Mouse (Mus musculus) liver, embryonic 13.5 days (tissue): ENCODE measurements around the gene Kcnj6. TPM values are rescaled to one million over a fixed set of nuclear protein-coding genes. Genes with fewer than 3 reads are reported as not detected.
A peak's percentile ranks its signal among the peaks of the same experiment; 100 is the strongest.

ENCODE experiments used
- ATAC-seq: fragments of 200-750 bp; cut with Nextera tagmentation; 2 replicates; pipeline ENCODE4 v1.8.0; 2017; ENCODE audit warnings: low read depth, mild to moderate bottlenecking, moderate number of reproducible peaks, moderate library complexity
- DNase-seq: peaks from one replicate; pipeline ENCODE4 v3.0.0; 2022
- H3K27ac ChIP-seq: fragments of 300-500 bp; sonication (generic); 2 replicates; pipeline ENCODE4 v1.5.1; 2015; ENCODE audit warnings: moderate library complexity, mild to moderate bottlenecking, inconsistent platforms
- H3K27me3 ChIP-seq: fragments of 300-500 bp; sonication (generic); 2 replicates; pipeline ENCODE4 v1.6.1; 2015; ENCODE audit warnings: mild to moderate bottlenecking, inconsistent platforms
- H3K36me3 ChIP-seq: fragments of 300-500 bp; sonication (generic); 2 replicates; pipeline ENCODE4 v1.6.1; 2015; ENCODE audit warnings: mild to moderate bottlenecking, inconsistent platforms
- H3K4me1 ChIP-seq: fragments of 300-500 bp; sonication (generic); replicated peaks from 2 replicates; pipeline ENCODE4 v1.6.1; 2015; ENCODE audit warnings: inconsistent platforms
- H3K4me2 ChIP-seq: fragments of 300-500 bp; sonication (generic); 2 replicates; pipeline ENCODE4 v1.6.1; 2015; ENCODE audit warnings: inconsistent platforms, mild to moderate bottlenecking, moderate library complexity
- H3K4me3 ChIP-seq: fragments of 300-500 bp; sonication (generic); replicated peaks from 2 replicates; pipeline ENCODE4 v1.5.1; 2015; ENCODE audit warnings: mild to moderate bottlenecking, inconsistent platforms
- H3K9ac ChIP-seq: fragments of 300-500 bp; sonication (generic); 2 replicates; pipeline ENCODE4 v1.6.1; 2015; ENCODE audit warnings: mild to moderate bottlenecking, inconsistent platforms
- H3K9me3 ChIP-seq: fragments of 300-500 bp; sonication (generic); replicated peaks from 2 replicates; pipeline ENCODE4 v1.6.1; 2016; ENCODE audit warnings: inconsistent platforms
- WGBS: fragments of 180-500 bp; shearing (Covaris S2); methylation state at CpG from one replicate; pipeline ENCODE4 v1.1.7; 2015; ENCODE audit not compliant: insufficient replicate concordance; 5-methylcytosine and 5-hydroxymethylcytosine counted together
- polyA plus RNA-seq: library from polyadenylated mRNA; unstranded; fragments of >200 nt; fragmentation: Nextera tagmentation; extraction: Ambion mirVana; gene quantifications from 2 replicates; pipeline ENCODE4 v1.2.1, GENCODE M21; 2015

The Kcnj6 gene
- polyA plus RNA-seq, 1 experiment from 2014 or later = not detected

GRCm38 (mm10) chr16:94731027-94731426 lies 266.5 kb downstream of the Kcnj6 start:
- no peak for DNase-seq
- Histone ChIP-seq H3K27me3 (no peaks in the 10 kb centered on the region), H3K4me3 (no peak overlapping the region), H3K9ac (no peak overlapping the region), H3K9me3 (0 out of 2 replicates have a peak, but pooled peaks cover 5% of the 10 kb centered on the region), H3K27ac (no peak overlapping the region), H3K4me1 (no peaks in the 10 kb centered on the region), H3K36me3 (0 out of 2 replicates have a peak, but pooled peaks cover 3% of the 10 kb centered on the region), H3K4me2 (no peak overlapping the region)
- WGBS = 52% methylated on average over 12 of the region's 12 CpGs
- no peak for ATAC-seq

GRCm38 (mm10) chr16:94729236-94729635 lies 268.3 kb downstream of the Kcnj6 start:
- Histone ChIP-seq H3K9ac (no peak overlapping the region), H3K4me2 (no peak overlapping the region), H3K4me1 (peaks cover 9% of the 10 kb centered on the region), H3K9me3 (0 out of 2 replicates have a peak, but pooled peaks cover 5% of the 10 kb centered on the region), H3K27me3 (0 out of 2 replicates have a peak, but pooled peaks cover 5% of the 10 kb centered on the region), H3K27ac (no peak overlapping the region), H3K4me3 (no peak overlapping the region), H3K36me3 (0 out of 2 replicates have a peak, but pooled peaks cover 3% of the 10 kb centered on the region)
- ATAC-seq (no peak), DNase-seq (no peak)
- WGBS = 76% methylated on average over 6 of the region's 6 CpGs

GRCm38 (mm10) chr16:94724747-94725211 lies 272.7 kb downstream of the Kcnj6 start:
- ATAC-seq = no peak
- WGBS = 8% methylated on average over 18 of the region's 18 CpGs

GRCm38 (mm10) chr16:94724061-94724596 lies 273.4 kb downstream of the Kcnj6 start:
- Histone ChIP-seq H3K4me3 (peak overlapping the region; percentile 47), H3K36me3 (0 out of 2 replicates have a peak, but pooled peaks cover 1% of the 10 kb centered on the region), H3K9ac (no peak overlapping the region), H3K4me1 (peaks cover 11% of the 10 kb centered on the region), H3K4me2 (peak overlapping the region; percentile 64), H3K27me3 (peaks cover 21% of the 10 kb centered on the region; the same call in 1 of the 2 replicates), H3K27ac (no peak overlapping the region), H3K9me3 (0 out of 2 replicates have a peak, but pooled peaks cover 3% of the 10 kb centered on the region)
- DNase-seq (peak; percentile 24), ATAC-seq (peak; percentile 73)
- under 1% methylated on average over 23 of the region's 23 CpGs for WGBS

More at GRCm38 (mm10) chr16:94724747-94725211, 272.7 kb downstream of the Kcnj6 start:
- DNase-seq = no peak
- peak overlapping the region; percentile 64 for H3K4me2 ChIP-seq
- 0 out of 2 replicates have a peak, but pooled peaks cover 5% of the 10 kb centered on the region for H3K9me3 ChIP-seq
- 0 out of 2 replicates have a peak, but pooled peaks cover 3% of the 10 kb centered on the region for H3K36me3 ChIP-seq
- no peak overlapping the region for H3K27ac ChIP-seq
- no peak overlapping the region for H3K9ac ChIP-seq
- H3K4me3 ChIP-seq = peak overlapping the region; percentile 47
- peaks cover 11% of the 10 kb centered on the region for H3K4me1 ChIP-seq
- peaks cover 21% of the 10 kb centered on the region; the same call in 1 of the 2 replicates for H3K27me3 ChIP-seq

- no peak overlapping the region for H3K27ac ChIP-seq
- WGBS = 59% methylated on average over 12 of the region's 12 CpGs
- no peak for DNase-seq
- no peak overlapping the region for H3K4me3 ChIP-seq
- peaks cover 11% of the 10 kb centered on the region for H3K4me1 ChIP-seq
- no peaks in the 10 kb centered on the region for H3K36me3 ChIP-seq
- no peaks in the 10 kb centered on the region for H3K9me3 ChIP-seq
- peaks cover 21% of the 10 kb centered on the region; the same call in 1 of the 2 replicates for H3K27me3 ChIP-seq
- no peak for ATAC-seq
- no peak overlapping the region for H3K4me2 ChIP-seq
- no peak overlapping the region for H3K9ac ChIP-seq
These were observed 274.6 kb downstream of the Kcnj6 start for GRCm38 (mm10) chr16:94722936-94723335.

GRCm38 (mm10) chr16:94721549-94722006 lies 275.9 kb downstream of the Kcnj6 start:
- no peak overlapping the region for H3K9ac ChIP-seq
- H3K27ac ChIP-seq = no peak overlapping the region
- H3K4me2 ChIP-seq = no peak overlapping the region
- no peaks in the 10 kb centered on the region for H3K9me3 ChIP-seq
- no peak overlapping the region for H3K4me3 ChIP-seq
- ATAC-seq = no peak
- WGBS = 58% methylated on average over 10 of the region's 10 CpGs
- no peaks in the 10 kb centered on the region for H3K36me3 ChIP-seq
- peaks cover 11% of the 10 kb centered on the region for H3K4me1 ChIP-seq
- peaks cover 21% of the 10 kb centered on the region; the same call in 1 of the 2 replicates for H3K27me3 ChIP-seq
- DNase-seq = no peak

GRCm38 (mm10) chr16:94720476-94721153 lies 276.9 kb downstream of the Kcnj6 start:
- Histone ChIP-seq H3K36me3 (no peaks in the 10 kb centered on the region), H3K9me3 (no peaks in the 10 kb centered on the region), H3K9ac (no peak overlapping the region), H3K4me1 (peaks cover 11% of the 10 kb centered on the region), H3K27ac (no peak overlapping the region), H3K4me2 (no peak overlapping the region), H3K27me3 (peaks cover 21% of the 10 kb centered on the region; the same call in 1 of the 2 replicates), H3K4me3 (no peak overlapping the region)
- WGBS = 43% methylated on average over 7 of the region's 7 CpGs
- no peak for DNase-seq
- no peak for ATAC-seq

GRCm38 (mm10) chr16:94719488-94719887 lies 278.0 kb downstream of the Kcnj6 start:
- WGBS = 59% methylated on average over 4 of the region's 4 CpGs
- Histone ChIP-seq H3K4me2 (no peak overlapping the region), H3K27me3 (peaks cover 19% of the 10 kb centered on the region; the same call in 1 of the 2 replicates), H3K4me3 (no peak overlapping the region), H3K27ac (no peak overlapping the region), H3K36me3 (no peaks in the 10 kb centered on the region), H3K4me1 (peaks cover 5% of the 10 kb centered on the region), H3K9ac (no peak overlapping the region), H3K9me3 (no peaks in the 10 kb centered on the region)
- DNase-seq = no peak
- no peak for ATAC-seq

GRCm38 (mm10) chr16:94718919-94719318 lies 278.6 kb downstream of the Kcnj6 start:
- Histone ChIP-seq H3K9me3 (no peaks in the 10 kb centered on the region), H3K36me3 (no peaks in the 10 kb centered on the region), H3K4me2 (no peak overlapping the region), H3K4me1 (no peaks in the 10 kb centered on the region), H3K9ac (no peak overlapping the region), H3K27me3 (peaks cover 14% of the 10 kb centered on the region; the same call in 1 of the 2 replicates), H3K4me3 (no peak overlapping the region), H3K27ac (no peak overlapping the region)
- no peak for ATAC-seq
- WGBS = 49% methylated on average over 4 of the region's 4 CpGs
- DNase-seq = no peak

- 0 out of 2 replicates have a peak, but pooled peaks cover 1% of the 10 kb centered on the region for H3K27me3 ChIP-seq
- no peaks in the 10 kb centered on the region for H3K9me3 ChIP-seq
- H3K9ac ChIP-seq = no peak overlapping the region
- H3K4me3 ChIP-seq = no peak overlapping the region
- 70% methylated on average over 11 of the region's 11 CpGs for WGBS
- H3K36me3 ChIP-seq = no peaks in the 10 kb centered on the region
- H3K27ac ChIP-seq = no peak overlapping the region
- no peak for ATAC-seq
- DNase-seq = no peak
- H3K4me2 ChIP-seq = no peak overlapping the region
- H3K4me1 ChIP-seq = 0 out of 2 replicates have a peak, but pooled peaks cover 3% of the 10 kb centered on the region
These were observed 280.4 kb downstream of the Kcnj6 start for GRCm38 (mm10) chr16:94717051-94717450.

- WGBS = 64% methylated on average over 14 of the region's 14 CpGs
- H3K36me3 ChIP-seq = no peaks in the 10 kb centered on the region
- no peak overlapping the region for H3K4me3 ChIP-seq
- no peak overlapping the region for H3K4me2 ChIP-seq
- no peak for ATAC-seq
- H3K27me3 ChIP-seq = no peaks in the 10 kb centered on the region
- H3K9me3 ChIP-seq = no peaks in the 10 kb centered on the region
- 0 out of 2 replicates have a peak, but pooled peaks cover 3% of the 10 kb centered on the region for H3K4me1 ChIP-seq
- no peak for DNase-seq
- no peak overlapping the region for H3K9ac ChIP-seq
- no peak overlapping the region for H3K27ac ChIP-seq
These were observed 283.0 kb downstream of the Kcnj6 start for GRCm38 (mm10) chr16:94714483-94714882.
